Mouse (Mus musculus) kidney, adult 2 months (tissue): ENCODE results near the gene Exosc6.

ENCODE experiments used
- CTCF ChIP-seq: fragments of 200-500 bp; conservative IDR thresholded peaks from 2 replicates; pipeline ENCODE4 v1.5.1; 2011; ENCODE audit warnings: low read depth, mild to moderate bottlenecking, control low read depth, low read length, moderate library complexity, mixed read lengths; ENCODE audit not compliant: insufficient read depth, insufficient read length
- POLR2A ChIP-seq: fragments of 200-500 bp; IDR thresholded peaks from one replicate; pipeline ENCODE4 v1.6.1; 2011; ENCODE audit warnings: low read depth, low read length, control low read depth

DNA sequence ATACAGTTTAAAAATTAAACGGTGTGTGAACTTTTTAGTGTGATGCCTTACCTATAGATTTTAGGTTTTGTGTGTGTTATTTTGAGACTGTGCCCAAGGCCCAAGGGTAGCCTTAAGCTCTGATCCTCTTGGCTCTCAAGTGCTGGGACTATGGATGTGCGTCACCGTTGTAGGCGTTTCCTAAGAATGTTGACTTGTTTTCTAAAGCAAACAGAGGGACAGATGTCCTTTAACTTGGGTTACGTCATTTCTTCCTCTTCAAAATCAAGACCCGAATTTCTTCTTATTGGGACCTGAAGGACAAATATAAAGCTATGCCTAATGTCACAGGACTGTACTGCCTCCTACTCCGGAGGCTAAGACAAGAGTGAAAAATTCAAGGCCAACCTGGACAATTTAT lies 23.2 kb upstream of the Exosc6 start, which contains the start of gene Aars:
- no peak for TF ChIP-seq CTCF
- no peak for TF ChIP-seq POLR2A
